Mouse (Mus musculus): ENCODE data around the gene Ahctf1.
A peak's percentile ranks its signal among the peaks of the same experiment; 100 is the strongest.
"Not testable (repeated sequence)": the region's sequence is repeated elsewhere in the genome, so short reads cannot be mapped to it uniquely, and the experiment has no call there.

Ahctf1 gene

DNA sequence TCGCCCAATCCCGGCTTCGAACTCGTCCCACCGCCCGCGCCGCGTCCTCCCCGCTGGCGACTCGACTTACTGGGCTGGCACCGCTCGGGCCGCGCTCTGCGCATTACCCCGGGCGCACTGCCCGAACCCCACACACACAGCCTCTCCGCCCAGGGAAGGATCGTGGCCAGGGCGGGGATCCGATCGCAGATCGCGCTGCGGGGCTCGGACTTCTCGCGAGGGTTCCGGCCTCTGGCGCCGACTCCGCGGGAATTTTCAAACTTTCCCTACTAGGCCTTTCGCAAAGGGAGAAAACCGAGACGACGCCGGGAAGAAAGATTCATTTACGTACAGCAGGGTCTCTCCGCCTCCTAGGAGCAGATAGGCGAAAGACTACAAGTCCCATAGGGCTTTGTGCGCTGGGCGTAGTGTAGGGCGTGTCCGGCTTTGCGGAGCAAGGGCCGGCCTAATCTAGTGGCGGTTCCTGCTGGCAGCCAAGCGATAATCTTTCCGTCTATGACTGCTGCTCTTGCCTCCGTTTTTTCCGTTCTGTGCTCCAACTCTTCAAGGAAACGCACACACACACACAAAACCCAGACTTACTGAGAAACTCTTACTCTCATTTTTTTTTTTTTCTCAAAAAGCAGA, at the start of gene Ahctf1:
Gene Ahctf1 (minus strand): TSS at position 168 of the 627 bp plus-strand sequence.
- DNase-seq (ENCODE audit: low spot score), result peak; percentile 99

DNA sequence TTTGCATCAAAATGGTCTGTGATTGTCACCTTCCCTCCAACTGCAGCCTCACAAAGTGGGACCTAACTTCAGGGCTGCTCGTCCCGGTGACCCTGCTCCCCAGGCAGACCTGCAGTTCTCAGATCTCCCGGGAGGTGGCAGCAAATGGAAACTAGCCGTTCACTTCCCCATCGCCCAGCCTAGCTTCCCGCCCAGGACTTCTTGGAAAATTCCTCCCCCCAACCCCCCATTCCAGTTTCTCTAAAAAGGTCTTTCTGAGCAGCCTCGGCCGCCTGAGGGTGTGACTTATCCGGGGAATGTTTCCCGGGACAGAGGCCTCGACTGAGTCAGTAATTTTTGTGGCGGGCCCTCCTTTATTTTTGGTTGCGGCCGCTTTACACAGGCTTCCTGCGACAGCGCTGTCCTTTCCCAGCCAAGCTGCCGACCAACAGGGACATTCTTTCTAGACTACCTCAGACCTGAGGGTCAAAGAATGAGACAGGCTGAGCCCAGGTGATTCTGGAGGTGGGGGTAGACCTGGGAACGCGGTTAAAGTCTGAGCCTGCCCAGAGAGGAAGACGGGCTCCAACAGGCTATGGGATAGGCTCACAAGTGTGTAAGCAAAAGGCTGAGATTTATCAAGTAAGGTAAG, 44.4 kb upstream of the Ahctf1 start:
- DNase-seq (ENCODE audit: low spot score), result peak; percentile 83

DNA sequence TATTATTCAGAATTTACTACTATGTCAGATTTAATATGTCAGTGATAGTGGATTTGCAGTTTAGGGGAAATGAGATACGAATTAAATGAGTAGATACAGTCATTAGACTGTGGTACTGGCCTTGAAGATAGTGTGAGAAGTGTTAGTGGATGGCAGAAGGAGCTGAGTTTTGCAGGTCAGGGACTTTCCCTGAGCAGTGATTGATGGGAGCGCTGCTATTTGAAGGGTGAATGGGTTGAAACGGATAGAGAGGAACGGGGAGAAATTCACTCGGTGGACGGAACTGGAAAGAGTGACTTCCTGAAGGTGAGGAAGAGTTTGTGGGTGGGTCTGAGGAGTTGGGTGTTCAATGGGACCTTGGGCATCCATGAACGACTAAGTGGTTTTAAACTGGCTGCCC, 43.7 kb upstream of the Ahctf1 start:
- DNase-seq (ENCODE audit: low spot score), result no peak

DNA sequence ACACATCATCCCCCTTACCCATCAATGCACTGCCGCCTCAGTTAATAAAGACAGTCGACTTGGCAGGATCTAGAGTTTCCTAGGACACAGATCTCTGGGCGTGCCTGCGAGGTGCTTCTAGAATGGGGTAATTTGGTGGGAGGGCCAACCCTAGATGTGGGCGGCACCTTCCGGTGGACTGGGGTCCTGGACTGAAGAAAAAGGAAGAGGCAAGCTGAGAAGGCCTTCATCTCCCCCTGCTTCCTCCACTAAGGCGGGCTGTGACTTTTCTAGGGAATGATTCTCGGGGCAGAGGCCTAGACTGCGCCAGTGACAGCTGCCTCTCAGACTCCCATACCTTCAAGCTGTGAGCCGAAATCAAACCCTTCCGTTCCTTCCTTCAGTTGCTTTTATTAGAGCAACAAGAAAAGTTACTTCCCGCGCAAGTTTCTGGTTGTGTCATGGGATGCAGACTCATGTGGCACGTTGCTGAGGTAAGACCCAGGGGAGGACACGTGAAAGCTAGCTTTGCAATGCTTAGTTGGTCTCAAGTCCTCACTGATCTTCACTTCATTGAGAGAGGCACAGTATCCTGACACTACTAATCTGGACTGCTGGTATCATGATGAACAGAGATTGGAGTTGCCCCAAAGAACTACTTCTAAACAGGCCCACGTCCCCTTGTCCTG, 42.5 kb upstream of the Ahctf1 start:
- no peak for DNase-seq (ENCODE audit: low spot score)

DNA sequence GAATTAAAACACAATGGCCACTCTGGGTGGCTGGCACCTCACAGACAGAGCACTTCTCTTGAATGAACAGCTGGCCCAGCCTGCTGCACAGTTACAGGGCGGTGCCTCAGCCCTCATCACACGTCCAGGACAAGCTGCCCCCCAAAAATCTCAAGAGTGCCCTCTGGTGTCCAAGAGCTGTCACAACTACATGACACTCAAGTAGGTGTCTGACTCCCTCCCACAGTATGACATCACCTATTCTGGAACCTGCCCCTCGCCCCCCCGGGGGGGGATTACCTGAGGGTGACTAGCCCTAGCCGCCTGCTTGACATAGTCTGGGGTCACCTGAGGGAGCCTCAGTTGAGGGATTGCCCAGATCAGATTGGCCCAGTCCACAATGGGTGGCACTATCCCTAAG, 41.4 kb upstream of the Ahctf1 start:
- peak; percentile 68 for DNase-seq (ENCODE audit: low spot score)

DNA sequence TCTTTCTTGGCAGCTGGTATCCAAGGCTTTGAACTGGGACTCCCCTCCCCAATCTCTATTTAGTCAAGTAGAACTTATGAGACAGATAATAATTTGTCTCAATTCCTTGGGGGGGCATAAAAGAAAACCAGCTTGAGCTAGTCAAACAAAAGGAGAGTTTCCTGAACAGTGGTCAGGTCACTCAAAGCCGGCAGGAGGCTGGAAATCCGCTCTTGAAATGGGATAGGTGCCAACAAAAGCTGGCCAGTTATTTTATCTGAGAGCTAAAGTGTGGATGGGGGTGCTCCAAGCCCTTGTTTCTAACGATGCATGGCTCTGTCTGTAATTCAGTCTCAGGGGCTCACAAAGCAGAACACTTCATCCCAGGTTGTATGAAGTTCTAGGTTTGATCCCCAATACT, 40.5 kb upstream of the Ahctf1 start:
- DNase-seq (ENCODE audit: low spot score), result no peak

DNA sequence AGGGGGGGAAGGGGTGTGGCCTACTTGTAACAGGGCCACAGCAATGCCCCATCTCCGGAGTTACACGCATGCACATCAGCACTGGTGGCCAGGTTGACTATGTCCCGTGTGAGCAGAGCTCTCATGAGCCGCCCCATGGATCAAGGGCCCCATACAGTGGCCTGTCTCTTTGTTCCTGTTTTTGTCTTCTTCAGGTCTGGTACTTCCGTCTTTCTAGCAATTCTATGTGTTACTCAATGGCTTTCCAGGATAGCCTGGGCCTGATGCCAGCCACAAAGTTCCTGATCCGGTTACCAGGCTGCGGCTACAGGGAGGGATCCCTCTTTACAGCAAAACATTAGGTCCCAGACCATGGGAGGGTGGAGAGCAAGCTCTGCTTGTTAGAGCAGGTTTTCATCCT, 39.1 kb upstream of the Ahctf1 start:
- DNase-seq (ENCODE audit: low spot score), result peak; percentile 82

DNA sequence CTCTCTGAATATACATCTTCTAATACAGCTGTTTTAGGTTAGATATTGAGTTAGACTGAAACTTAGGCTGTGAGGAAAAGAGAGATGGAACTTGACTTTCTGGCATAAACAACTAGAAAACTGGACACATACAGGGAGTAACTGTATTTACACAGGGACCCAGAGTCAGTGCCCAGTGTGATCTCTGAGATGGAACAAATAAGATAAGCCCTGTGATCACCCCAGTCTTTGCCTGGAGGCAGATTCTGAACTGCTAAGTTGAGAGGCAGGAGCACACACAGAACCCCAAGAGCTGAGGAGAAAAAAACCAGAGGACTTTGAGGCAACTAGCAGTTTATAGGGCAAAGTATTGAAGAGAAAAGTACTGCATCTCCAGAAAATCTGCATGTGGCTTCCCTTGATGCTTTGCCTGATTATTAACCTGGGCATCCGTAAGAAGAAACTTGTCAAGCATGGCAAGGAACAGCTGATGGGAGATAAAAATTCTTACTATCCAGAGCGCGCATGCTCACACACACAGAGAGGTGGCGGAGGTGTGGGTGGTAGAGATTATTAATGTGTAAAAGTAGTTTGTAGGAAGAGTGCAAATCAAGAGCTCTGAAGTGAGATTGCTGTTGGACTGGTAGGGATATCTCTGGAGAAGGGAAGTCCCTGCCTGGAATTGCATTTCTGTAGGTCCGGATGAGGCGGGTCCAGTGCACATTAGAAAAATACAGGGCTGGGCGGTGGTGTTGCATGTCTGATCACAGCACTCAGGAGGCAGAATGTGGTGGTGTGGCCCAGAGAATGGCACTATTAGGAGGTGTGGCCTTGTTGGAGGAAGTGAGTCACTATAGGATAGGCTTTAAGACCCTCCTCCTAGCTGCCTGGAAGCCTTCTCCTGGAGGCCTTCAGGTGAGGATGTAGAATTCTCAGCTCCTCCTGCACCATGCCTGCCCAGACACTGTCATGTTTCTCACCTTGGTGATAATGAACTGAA, 33.2 kb upstream of the Ahctf1 start:
- DNase-seq (ENCODE audit: low spot score), result no peak

DNA sequence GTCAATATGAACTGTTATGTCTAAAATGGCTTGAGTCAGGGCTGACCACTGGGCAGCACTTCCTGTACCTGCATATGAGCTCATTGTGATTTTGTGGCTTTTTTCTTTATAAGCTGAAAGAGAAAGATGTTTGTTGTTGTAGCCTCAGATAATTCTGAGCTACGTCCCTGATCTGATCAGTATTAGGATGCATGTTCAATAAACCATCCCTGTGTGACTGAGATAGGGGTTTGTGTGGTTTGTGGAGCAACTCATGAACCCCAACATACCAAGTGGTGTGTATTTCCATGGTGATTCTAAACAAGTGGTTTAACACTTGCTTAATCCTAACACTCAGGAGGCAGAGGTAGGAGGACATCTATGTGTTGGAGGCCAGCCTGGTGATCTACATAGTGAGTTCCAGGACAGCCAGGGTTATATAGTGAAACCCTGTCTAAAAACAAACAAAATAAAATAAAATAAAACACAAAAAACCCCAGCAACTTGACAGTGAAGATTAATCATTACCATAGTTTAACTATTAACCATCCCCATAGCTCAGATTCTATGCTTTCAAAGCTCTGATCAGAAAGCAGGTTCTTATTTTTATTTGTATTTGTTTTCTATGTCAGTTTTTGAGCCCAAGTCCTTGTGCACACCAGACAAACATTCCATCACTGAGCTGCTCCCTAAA, 32.4 kb upstream of the Ahctf1 start:
- DNase-seq (ENCODE audit: low spot score), result no peak

DNA sequence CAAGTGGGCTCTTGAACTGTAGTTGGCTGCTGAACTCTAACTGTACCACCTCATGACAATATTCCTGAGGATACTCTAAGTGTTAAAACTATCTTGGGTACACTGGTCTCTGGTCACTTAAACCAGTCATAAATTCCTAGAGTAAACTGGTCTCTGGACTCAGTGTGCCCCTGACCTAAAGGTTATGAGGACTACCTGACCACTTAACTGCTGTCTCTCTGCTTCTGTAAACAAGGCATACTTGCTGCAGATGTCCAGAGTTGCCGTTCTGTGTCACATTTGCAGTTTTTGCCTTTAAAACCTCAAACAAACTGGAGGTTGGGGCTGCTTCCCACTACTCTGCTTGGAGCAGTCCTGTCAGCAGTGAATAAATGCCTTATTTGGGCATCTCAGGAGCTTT, 30.1 kb upstream of the Ahctf1 start:
- no peak for DNase-seq (ENCODE audit: low spot score)

DNA sequence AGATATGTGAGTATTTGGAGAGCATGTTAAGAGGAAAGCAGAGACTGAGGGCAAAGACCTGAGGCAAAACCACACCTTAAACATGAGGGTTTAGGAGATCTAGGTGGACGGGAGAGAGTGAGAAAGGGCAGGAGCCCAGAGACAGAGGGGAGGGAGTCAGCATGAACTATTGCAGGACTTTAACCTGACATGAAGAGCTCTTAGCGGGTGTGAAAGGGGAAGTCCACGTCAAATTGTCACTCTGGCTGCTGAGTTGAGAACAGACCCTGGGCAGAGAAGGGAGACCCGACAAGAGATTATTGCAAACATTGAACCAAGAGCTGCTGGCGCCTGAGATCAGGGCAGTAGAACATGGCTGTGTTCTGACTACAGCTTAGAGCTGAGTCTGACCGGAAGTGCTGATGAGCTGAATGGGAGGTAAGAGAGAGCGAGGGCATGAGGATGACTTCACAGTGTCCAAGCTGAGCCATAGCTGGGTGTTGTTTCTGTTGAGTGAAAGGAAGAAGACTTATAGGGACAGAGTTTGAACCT, 29.3 kb upstream of the Ahctf1 start:
- no peak for DNase-seq (ENCODE audit: low spot score)

DNA sequence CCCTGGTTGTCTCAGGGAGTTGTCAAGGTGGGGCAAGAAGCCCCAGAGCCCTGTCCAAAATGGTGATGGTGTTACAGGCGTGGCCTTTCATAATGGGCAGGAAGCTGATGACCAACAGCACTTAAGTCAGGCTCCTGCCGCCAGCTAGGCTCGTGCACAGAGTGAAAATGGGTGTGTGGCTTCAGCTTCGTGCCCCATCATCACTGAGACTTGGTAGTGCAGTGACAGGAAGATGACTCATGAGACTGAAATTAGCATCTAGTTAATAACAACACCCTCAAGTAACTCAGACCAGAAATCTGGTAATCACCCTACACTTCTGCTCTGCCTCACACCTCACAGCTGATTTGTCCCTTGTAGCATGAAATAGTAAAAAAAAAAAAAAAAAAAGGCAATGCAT, 25.4 kb upstream of the Ahctf1 start:
- no peak for DNase-seq (ENCODE audit: low spot score)

DNA sequence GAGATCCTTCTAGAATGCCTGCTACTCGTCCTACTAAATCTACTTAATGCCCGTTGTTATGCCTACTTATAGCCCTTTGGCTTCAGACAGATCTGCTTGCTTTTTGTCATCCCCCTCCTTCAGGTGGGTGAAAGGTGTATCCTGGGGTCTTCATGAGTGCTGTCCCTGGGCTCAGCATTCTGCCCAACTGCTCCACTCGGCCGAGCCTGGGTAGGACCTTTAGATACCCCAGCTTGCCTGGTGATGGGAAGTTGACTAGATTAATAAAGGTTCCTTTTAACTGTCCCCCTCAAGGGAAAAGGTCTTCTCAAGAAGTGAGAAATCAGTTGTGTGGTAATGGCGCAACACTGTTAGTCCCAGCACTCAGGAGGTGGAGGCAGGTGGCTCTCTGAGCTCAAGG, 24.6 kb upstream of the Ahctf1 start:
- DNase-seq (ENCODE audit: low spot score), result no peak

DNA sequence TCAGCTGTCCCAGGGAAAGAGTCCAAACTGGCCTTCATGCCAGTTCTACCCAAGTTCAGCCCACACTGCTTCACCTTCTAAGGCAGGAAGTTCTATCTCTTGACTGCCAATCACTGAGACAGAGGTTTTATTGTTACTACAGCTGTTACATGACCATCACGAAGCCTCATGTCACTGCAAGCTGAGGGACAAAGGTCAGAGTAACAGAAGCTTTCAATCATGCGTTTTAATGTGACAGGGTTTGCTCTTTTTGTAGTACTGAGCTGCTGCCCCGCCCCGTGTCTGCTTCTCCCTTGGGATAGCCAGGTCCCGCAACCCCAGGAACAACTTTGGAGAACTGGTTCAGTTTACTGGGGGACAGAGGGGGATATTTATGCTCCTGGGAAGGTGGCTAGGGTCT, 21.1 kb upstream of the Ahctf1 start:
- peak; percentile 25 for DNase-seq (ENCODE audit: low spot score)

DNA sequence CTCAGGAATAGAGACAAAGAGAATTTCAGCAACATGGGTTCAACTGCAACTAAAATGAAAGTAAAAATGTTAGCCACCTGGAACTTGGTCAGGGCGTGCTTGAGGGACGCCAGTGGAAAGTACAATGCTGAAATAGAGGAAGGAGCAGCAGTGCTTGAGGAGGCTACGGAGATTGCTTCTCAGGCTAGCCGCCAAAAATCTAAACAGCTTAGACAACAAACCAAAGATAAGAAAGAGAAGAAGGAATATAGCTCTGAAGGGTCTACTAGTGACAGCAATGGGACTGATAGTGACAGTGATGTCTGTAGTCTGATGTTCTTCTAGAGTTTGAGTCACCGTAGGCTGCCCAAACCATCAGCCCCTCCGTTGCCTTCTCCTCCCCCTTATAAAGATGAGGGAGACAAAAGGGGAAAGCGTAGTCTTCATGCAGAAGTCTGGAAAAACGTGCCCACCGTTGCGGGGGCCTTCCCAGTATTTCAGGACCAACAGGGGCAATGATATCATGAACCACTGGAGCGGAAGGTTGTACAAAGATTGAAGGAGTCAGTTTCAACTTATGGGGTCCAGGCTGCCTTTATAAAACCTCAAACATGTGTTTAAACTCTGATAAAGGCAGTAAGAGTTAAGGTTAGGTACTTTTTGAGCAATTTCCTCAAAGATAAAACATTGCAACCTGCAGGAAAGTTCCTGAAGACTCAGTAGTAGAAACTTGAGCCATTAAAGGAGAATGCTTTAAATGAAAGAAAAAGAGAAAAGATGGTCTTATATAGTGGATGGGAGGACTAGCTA, 15.2 kb upstream of the Ahctf1 start:
- not testable (repeated sequence) for DNase-seq (ENCODE audit: low spot score)

DNA sequence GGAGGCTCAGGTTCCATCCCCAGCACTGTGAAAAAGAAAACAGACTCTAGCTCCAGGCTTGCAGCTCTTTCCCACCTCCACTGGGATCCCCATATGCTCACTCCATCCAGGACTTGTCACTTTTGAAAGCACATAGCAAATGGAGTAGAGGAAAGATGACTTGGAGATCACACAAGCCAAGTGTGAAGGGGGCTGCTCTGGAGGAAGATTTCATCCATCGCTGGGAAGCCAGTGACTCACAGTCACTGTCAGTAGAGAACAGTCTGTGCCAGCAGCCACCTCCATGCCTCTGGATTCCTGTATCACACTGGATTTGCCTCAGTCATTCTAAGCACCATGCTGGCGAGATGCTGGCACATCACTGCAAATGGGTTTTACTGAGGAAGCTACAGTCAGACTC, 11.1 kb upstream of the Ahctf1 start:
- DNase-seq (ENCODE audit: low spot score), result no peak

DNA sequence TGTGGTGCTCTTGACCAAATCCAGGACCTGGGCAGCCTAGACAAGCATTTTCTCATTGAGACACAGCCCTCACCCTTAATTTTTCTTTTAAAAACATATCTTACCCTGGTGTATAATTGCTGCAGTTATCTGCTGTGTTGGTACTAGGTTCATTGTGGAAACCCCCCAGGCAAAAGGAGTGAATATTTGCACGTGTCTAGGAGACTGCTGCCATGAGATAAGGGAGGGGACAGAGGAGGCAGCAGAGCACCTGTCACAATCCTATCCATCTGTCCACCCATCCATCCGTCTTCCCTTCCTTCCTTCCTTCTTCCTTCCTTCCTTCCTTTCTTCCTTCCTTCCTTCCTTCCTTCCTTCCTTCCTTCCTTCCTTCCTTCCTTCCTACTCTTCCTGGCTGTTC, 9.9 kb upstream of the Ahctf1 start:
- DNase-seq (ENCODE audit: low spot score), result no peak

DNA sequence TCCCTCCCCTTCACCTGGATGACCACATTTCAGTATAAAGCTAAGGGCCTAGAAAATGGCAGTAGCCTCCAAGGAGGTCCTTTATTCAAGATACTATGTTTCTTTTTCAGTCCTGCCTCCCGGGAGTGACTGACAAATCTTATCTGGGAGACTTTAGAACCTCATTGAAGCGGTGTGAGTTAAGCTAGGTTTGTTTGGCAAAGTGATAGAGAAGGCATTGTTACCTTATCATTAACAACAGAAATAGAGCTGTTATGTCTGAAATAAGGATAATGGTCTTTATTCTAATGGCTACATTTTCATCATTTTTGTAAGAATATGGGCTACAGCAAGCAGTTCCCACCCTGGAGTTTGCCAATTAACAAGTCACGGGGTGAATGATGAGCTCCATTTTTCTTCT, 4.8 kb upstream of the Ahctf1 start:
- no peak for DNase-seq (ENCODE audit: low spot score)

DNA sequence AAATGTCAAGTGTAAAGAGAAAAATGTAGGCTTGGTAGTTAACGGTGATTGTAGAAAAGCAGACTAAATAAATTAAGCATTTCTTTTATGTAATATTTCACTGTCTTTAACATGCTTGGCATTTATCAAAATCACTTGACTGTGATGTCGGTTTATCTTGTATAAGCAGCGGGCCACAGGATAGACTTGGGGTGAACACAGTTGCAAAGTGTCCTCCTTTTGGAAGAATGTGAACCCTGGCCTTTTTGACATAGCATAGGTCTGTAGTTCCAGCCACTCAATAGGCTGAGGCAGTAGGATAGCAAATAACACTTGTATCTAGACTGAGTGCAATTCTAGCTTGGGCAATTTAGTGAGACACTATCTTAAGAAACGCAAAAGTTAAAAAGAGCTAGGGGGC, 4.0 kb upstream of the Ahctf1 start:
- no peak for DNase-seq (ENCODE audit: low spot score)

DNA sequence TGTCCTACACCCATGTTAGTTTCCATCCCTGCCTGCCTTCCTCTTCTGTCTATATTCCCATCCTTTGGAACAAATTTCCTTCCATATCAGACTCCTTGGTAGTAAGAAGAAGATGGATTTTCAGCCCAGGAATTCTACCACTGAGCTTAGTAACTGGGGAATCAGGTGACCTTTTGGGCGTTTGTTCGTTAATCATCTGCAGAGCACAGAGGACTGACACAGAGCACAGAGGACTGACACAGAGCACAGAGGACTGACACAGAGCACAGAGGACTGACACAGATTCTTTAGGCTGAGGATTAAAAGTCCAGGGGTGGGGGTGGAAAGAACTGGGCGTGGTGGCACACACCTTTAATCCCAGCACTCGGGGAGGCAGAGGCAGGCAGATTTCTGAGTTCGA, 2.3 kb upstream of the Ahctf1 start:
- DNase-seq (ENCODE audit: low spot score), result no peak

Data from adipocyte (in vitro differentiated cells).